Mouse (Mus musculus) monocyte, adult 5-6 weeks (primary cell): ENCODE measurements at regions not wholly inside any gene's neighbourhood (a gene's known extent, or its start where the extent isn't known, plus 50 kb on each side); places are given as distances from the start of the nearest gene placed in this dataset.
A peak's percentile ranks its signal among the peaks of the same experiment; 100 is the strongest.

Source experiments
- ATAC-seq: fragments of 153-309, 156-312 bp; replicated peaks from 2 replicates; pipeline ENCODE4 v1.8.0; 2017; ENCODE audit warnings: mild to moderate bottlenecking; ENCODE audit not compliant: low TSS enrichment, insufficient number of reproducible peaks, severe bottlenecking, poor library complexity, low FRiP score

DNA sequence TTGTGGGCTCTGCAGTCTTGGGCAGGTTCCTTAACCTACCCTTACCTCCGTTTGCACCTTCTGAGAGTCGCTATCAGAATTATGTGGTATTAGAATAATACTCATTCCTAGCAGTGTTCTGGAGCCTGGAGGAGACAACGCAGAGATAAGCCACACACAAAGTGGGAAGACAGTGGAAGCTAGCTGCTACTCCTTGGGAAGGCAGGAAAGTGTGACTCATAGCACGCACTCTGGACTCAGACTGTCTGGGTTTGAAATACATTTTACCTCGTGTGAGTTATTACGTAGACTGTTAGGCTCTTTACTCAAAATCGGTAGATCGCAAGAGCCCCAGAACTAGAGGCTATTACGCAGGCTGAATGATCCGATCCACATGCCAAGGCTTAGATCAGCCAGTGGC is 66.7 kb upstream of the Cited2 start:
- no peak for ATAC-seq

DNA sequence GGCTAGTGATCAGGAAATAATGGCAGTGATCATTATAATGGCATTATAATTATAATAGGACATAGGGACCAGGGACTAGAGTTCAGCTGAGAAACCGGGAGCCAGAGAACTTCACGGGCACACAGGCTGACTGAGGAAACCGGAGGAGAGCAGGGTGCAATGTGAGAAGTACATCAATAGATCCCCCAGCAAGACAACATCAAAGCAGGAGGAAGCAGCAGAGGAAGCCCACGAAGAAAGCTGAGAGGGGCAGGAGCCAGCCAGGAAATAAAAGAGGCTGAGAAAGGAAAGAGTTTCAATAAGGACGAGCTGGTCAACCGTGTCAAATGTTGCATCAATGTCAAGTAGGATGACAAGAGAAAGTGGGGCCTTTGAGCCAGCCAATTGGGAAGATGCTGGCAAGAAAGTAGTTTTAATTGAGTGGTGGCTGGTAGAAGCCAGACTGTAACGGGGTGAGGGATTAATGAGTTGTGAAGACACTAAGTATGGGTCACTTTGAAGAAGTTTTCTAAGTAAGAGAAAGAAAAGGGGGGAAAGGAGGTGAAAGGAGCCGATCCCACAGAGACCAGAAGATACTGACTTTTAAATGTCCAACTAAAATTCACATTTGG is 66.0 kb upstream of the Cited2 start:
- no peak for ATAC-seq

DNA sequence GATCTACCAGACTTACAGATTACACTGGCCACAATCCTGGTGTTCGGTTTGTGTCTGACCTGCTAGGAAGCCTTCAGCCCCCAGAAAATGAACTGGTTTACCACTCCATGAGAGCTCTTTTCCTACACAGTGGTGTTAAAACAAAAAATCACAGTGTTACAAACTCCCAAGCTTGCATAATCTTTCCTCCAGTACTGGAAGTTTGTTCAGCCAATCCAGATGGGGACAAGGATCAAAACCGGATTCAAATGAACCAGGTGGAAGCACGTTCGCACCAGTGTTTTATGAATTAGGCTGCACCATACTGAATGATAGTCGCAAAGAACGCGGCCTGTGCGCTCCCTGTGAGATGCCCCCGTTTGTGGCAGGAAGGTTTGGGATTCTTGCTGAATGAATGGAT is 63.4 kb upstream of the Cited2 start:
- ATAC-seq = no peak

DNA sequence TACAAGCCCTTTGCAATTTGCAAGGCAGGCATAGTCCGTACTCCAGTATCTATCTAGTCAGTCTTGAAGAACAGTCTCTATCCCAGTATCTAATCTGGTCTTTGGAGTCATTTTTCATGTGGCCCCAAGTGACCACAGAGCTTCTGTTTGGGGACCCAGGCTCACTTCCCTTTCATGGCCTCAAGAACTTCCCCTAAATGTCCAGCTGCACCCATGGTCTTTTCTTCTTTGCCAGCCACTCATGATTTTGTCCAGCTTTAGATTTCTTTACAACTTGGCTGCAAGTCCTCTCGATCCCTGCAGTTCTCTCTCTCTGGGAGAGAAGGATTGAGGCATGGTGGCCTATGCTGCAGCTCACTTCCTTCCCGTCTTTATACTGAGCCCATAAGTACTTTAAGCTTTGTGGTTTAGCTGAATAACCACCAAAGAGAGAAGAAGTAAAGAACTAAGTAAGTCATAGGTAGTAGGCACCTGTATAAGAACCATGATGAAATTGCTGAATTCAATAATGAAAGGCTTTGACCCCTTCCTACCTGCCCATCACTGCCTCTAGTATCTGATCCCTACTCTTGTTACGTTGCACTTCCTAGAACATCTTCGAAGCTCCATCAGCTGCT is 62.1 kb upstream of the Cited2 start:
- ATAC-seq = peak; percentile 81

DNA sequence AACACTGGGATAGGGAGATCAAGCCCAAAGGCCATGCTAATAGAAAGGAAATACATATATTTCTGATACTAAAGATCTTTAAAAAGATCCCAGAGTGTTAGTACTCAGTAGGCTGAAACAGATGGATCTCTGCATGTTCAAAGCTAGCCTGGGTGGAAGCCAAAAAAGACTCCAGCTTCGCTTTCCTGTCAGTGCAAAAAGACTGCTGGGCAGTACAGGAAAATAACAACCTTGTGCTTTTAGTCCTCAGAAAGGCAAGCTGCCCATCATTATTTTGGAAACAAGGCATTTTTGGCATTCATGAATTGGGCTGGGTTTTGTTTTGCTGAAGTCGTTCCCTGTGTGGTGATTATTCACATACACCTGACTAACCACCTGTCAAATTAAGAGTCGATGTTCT is 56.9 kb upstream of the Cited2 start:
- no peak for ATAC-seq

DNA sequence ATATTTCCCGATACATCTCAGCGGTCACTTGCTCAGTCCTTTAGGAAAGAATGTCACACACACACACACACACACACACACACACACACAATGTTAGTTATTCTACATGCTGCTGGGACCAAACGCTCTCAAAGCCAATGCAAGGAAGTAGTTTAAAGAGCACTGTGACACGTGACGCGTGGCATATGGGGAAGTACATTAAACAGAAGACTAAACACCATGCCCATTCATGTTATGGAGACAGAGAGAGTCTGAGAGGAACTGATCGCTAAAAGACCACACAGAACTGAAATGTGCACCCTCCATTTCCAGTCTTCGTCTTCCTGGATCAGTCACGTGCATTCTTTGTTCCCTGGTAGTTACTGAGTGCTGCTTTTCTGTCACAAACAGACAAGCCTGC is 53.6 kb upstream of the Cited2 start:
- ATAC-seq = peak; percentile 89
